Comparison of ENCODE assay signal across 11 mouse cellular contexts in genomic region chr5:29772651-29773330, GRCm38 (mm10). TPM values are rescaled to one million over a fixed set of nuclear protein-coding genes. Genes with fewer than 3 reads are reported as not detected.
DNase-seq lines count a peak whose midpoint lies in the region; ATAC-seq and TF ChIP-seq lines count a peak whose summit lies in the region.
"Had no signal": no experiment of that assay in that cellular context is flagged by ENCODE, and none has a peak within 500 bp of the region (broad histone marks: within the 10 kb centered on the region; RNA-seq: fewer than 3 reads in every experiment).

No protein-coding gene starts in this region.

- 42% methylated on average over 4 of the region's 4 CpGs for WGBS in heart, postnatal 0 days

- H3K4me1 ChIP-seq in heart, postnatal 0 days (ENCODE audit: control insufficient read depth, insufficient read depth): peaks cover 41% of the 10 kb centered on the region

- no peak overlapping the region for H3K4me2 ChIP-seq in heart, postnatal 0 days (ENCODE audit: low read depth, low read length)

- H3K27me3 ChIP-seq in heart, postnatal 0 days (ENCODE audit: control insufficient read depth, insufficient read depth, low read length): no peaks in the 10 kb centered on the region

- no peaks in the 10 kb centered on the region for H3K9me3 ChIP-seq in heart, postnatal 0 days (replicated peaks; ENCODE audit: control insufficient read depth, low read length)
- H3K9me3 ChIP-seq: G1E had no signal

- TF ChIP-seq CTCF in heart, postnatal 0 days (IDR thresholded peaks at IDR 0.05; ENCODE audit: low read depth): no peak

- DNase-seq in heart, adult 8-10 months (ENCODE audit: low spot score): peak; percentile 44
- DNase-seq in heart, postnatal 36 days: no peak
- peak; percentile 50 for DNase-seq in A20 (ENCODE audit: low read depth, low spot score)
- peak; percentile 73 to 79 for DNase-seq in cerebellum, adult 18-20 months
- peak; percentile 75 for DNase-seq in heart, postnatal 0 days (ENCODE audit: low spot score)
- DNase-seq in c-Kit-positive CD71-positive TER-119-positive erythroid progenitor cells, embryonic 14.5 days (ENCODE audit: low spot score): no peak
- no peak for DNase-seq in right cerebral cortex, postnatal 36 days (ENCODE audit: low spot score in 2 of 2)

- peak; percentile 70 for TF ChIP-seq EP300 in heart, postnatal 0 days (IDR thresholded peaks at IDR 0.05; ENCODE audit: low read depth)

- peaks cover 24% of the 10 kb centered on the region; the same call in 1 of the 2 replicates for H3K36me3 ChIP-seq in heart, postnatal 0 days (replicated peaks; ENCODE audit: control insufficient read depth, insufficient read depth, low read length)

- no peak overlapping the region for H3K9ac ChIP-seq in heart, postnatal 0 days (replicated peaks; ENCODE audit: low read depth, low read length)

- ATAC-seq in heart, postnatal 0 days (ENCODE audit: insufficient read depth, low read depth): peak; percentile 76
- no peak for ATAC-seq in erythroblast, adult 5-6 weeks (replicated peaks; ENCODE audit: low FRiP score, poor library complexity, severe bottlenecking)

- no peak overlapping the region for H3K4me3 ChIP-seq in heart, postnatal 0 days (ENCODE audit: low read depth, low read length)

- intact Hi-C loops in heart, postnatal 36 days (cut with DNase I): no loop called here

- H3K27ac ChIP-seq in heart, postnatal 0 days (ENCODE audit: low read depth): peak overlapping the region; percentile 81

RNA-seq across cellular contexts. Expression of gene Gm5129, which starts 37.1 kb away (rescaled TPM):
- not detected for total RNA-seq in heart, adult 8-10 months (2022)
- total RNA-seq in heart, postnatal 36 days (2021): 1 to 10 TPM; 1.2 to 1.4 TPM
- not detected in 2 replicates for total RNA-seq in heart, postnatal 0 days (2014; rRNA removed; ENCODE audit: low replicate concordance)
- polyA plus RNA-seq in heart, postnatal 0 days (2015; fragmentation: Nextera tagmentation; extraction: Ambion mirVana): not detected in 2 replicates
- total RNA-seq in erythroblast, adult 5-6 weeks (2015; ENCODE audit: low replicate concordance): not detected in 2 replicates
- not detected in 2 replicates for total RNA-seq in erythroblast, adult 5-6 weeks (2017; ENCODE audit: low replicate concordance)
- total RNA-seq: layer of hippocampus, adult 18-20 months had no signal
- polyA plus RNA-seq: lung, embryonic 16.5 days had no signal

RNA-seq across cellular contexts. Expression of gene Dnajb6, which starts 37.3 kb away (rescaled TPM):
- total RNA-seq in heart, adult 8-10 months (2022): 10 to 100 TPM; 79.5 to 84.4 (median 83.3) TPM
- 10 to 100 TPM; 74.6 to 76.6 TPM for total RNA-seq in heart, postnatal 36 days (2021)
- total RNA-seq in heart, postnatal 0 days (2014; rRNA removed; ENCODE audit: low replicate concordance): 37.2 and 42.0 TPM in 2 replicates
- 85.9 and 88.6 TPM in 2 replicates for polyA plus RNA-seq in heart, postnatal 0 days (2015; fragmentation: Nextera tagmentation; extraction: Ambion mirVana)
- 182 and 214 TPM in 2 replicates for total RNA-seq in erythroblast, adult 5-6 weeks (2015; ENCODE audit: low replicate concordance)
- 262 and 270 TPM in 2 replicates for total RNA-seq in erythroblast, adult 5-6 weeks (2017; ENCODE audit: low replicate concordance)

Comparison
In these comparisons a context has a peak if more than half of its experiments do, and no peak if none do; other contexts are left out.
1. DNase-seq: peak in heart, adult 8-10 months (single experiment), A20 (single experiment), cerebellum, adult 18-20 months (2 of 2) and heart, postnatal 0 days (single experiment); none in heart, postnatal 36 days (0 of 2), c-Kit-positive CD71-positive TER-119-positive erythroid progenitor cells, embryonic 14.5 days (single experiment) and right cerebral cortex, postnatal 36 days (0 of 2).